Mouse (Mus musculus): ENCODE results near the gene Olfr1042. TPM values are rescaled to one million over a fixed set of nuclear protein-coding genes. Genes with fewer than 3 reads are reported as not detected.
"Not testable (repeated sequence)": the region's sequence is repeated elsewhere in the genome, so short reads cannot be mapped to it uniquely, and the experiment has no call there.

Gene Olfr1042
- total RNA-seq (2021): not detected
- long read RNA-seq, experiment 1: 0 reads
- long read RNA-seq, experiment 2: 0 reads

- DNase-seq: no peak
These were observed at the start of gene Olfr1042 for GRCm38 (mm10) chr2:86161738-86162137. Gene Olfr1042 (minus strand): TSS chr2:86161838.

- no peak for DNase-seq
These were observed 41.3 kb upstream of the Olfr1042 start, which contains the start of gene Olfr1045 for GRCm38 (mm10) chr2:86202909-86203308. Gene Olfr1045 (minus strand): TSS chr2:86203009.

- DNase-seq: no peak
These were observed 34.2 kb upstream of the Olfr1042 start for GRCm38 (mm10) chr2:86195863-86196262.

DNA sequence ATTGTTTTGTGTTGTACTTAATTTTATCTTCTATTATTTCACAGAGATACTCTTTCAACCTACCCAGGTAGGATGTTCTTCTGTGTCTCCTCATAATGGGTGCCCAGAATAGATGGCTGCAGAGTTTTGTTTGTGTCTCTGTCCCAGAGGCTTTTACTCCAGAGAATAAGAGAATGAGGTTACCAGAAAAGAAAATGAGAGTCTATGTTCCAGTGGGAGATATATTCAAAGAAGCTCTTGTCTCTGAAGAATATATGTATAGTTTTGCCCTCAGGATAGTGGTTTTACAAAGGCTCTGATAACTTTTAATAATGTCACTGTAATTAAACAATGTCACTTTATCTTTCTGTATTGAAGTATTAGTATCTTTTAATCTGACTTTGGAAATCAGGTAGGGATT lies 23.9 kb upstream of the Olfr1042 start, which contains the start of gene Olfr52:
TSS of gene Olfr52 (minus strand) at position 101 of the 400 bp plus-strand sequence.
- DNase-seq: no peak

- no peak for DNase-seq
These were observed 18.3 kb upstream of the Olfr1042 start for GRCm38 (mm10) chr2:86179950-86180349.

DNA sequence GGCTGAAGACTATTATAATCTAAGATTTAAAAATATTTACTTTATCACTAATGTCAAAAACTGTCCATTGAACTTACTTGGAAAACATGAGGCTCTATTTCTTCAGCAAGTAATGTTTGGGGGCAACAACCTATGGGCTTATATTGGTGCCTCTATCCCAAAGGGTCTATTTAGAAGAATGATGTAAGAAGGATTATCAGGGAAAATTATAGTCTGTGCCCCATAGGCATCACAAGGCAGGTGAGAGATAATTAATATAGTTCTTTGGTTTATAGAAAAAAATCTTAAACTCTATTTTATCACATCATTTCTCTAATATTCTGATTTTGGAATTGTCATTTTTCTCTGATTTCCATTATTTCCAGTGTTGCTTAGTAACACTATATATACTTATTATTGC lies 16.1 kb upstream of the Olfr1042 start, which contains the start of gene Olfr1044:
TSS of gene Olfr1044 (minus strand) at position 101 of the 400 bp plus-strand sequence.
- DNase-seq: no peak

GRCm38 (mm10) chr2:86175422-86175821 lies 13.8 kb upstream of the Olfr1042 start:
- not testable (repeated sequence) for DNase-seq

DNA sequence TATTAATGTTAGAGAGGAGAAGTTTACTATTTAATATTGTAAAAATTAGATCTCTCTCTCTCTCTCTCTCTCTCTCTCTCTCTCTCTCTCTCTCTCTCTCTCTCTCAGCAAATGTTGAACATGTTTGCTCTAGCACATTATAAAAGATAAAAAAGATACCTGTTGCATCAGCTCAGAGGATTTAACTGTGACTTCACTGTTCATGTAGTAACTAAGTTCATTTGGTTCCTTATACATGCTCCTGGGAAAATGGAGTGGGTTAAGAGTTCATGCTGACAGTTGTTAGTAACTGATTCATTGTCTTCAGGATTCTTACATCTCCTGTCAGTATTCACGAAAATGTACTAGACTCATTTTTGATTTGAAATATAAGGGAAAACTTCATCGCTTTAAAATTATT lies 5.8 kb upstream of the Olfr1042 start, which contains the start of gene Olfr1043:
TSS of gene Olfr1043 (minus strand) at position 101 of the 400 bp plus-strand sequence.
- no peak for DNase-seq

- DNase-seq: no peak
These were observed 15.0 kb downstream of the Olfr1042 start, which contains the start of gene Olfr1040 for GRCm38 (mm10) chr2:86146632-86147031. Gene Olfr1040 (minus strand): TSS chr2:86146732.

DNA sequence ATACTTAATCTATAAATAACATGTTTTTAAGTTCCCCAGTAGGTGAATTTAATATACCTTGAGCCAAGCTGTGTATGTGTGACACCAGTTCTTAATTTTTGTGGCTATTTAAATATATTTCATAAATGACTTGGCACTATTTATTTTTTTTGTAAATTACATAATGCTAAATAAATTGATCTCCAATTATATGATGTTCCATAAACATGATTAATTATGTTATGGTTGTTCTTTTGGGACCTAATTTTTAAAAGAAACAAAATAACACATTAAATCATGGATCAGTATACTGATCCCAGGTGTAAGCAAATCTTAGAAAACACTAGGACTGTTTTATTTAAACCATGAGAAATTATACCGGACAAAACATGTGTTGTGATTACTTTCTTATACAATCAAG lies 25.8 kb downstream of the Olfr1042 start, which contains the start of gene Olfr1039:
TSS of gene Olfr1039 (minus strand) at position 101 of the 400 bp plus-strand sequence.
- no peak for DNase-seq

Other genes with a start within 250 kb of the Olfr1042 start
- not detected for gene Olfr1025-ps1, start 246.6 kb downstream of the Olfr1042 start, total RNA-seq (2021)
- gene Olfr1026, start 240.3 kb downstream of the Olfr1042 start, total RNA-seq (2021): not detected
- not detected for gene Olfr1028, start 211.4 kb downstream of the Olfr1042 start, total RNA-seq (2021)
- gene Olfr1029, start 187.9 kb downstream of the Olfr1042 start, total RNA-seq (2021): not detected
- not detected for gene Olfr1030, start 182.6 kb downstream of the Olfr1042 start, total RNA-seq (2021)
- not detected for gene Olfr1031, start 171.5 kb downstream of the Olfr1042 start, total RNA-seq (2021)
- gene Olfr1032, start 156.3 kb downstream of the Olfr1042 start, total RNA-seq (2021): not detected
- under 1 TPM in 1 of 2 experiments, not detected in 1; 0.08 TPM for gene Olfr1033, start 141.2 kb downstream of the Olfr1042 start, total RNA-seq (2021)
- not detected for gene Olfr1034, start 116.0 kb downstream of the Olfr1042 start, total RNA-seq (2021)
- not detected for gene Olfr1036, start 87.8 kb downstream of the Olfr1042 start, total RNA-seq (2021)
- not detected for gene Olfr1037, start 74.5 kb downstream of the Olfr1042 start, total RNA-seq (2021)
- not detected for gene Olfr1039, start 25.9 kb downstream of the Olfr1042 start, total RNA-seq (2021)
- not detected for gene Olfr1040, start 15.1 kb downstream of the Olfr1042 start, total RNA-seq (2021)
- not detected for gene Olfr1043, start 5.7 kb upstream of the Olfr1042 start, total RNA-seq (2021)
- gene Olfr1044, start 16.0 kb upstream of the Olfr1042 start, total RNA-seq (2021): not detected
- not detected for gene Olfr52, start 23.8 kb upstream of the Olfr1042 start, total RNA-seq (2021)
- gene Olfr1045, start 41.2 kb upstream of the Olfr1042 start, total RNA-seq (2021): not detected
- not detected for gene Olfr1046, start 57.5 kb upstream of the Olfr1042 start, total RNA-seq (2021)
- not detected for gene Olfr1047, start 69.6 kb upstream of the Olfr1042 start, total RNA-seq (2021)
- gene Olfr1048, start 78.5 kb upstream of the Olfr1042 start, total RNA-seq (2021): not detected
- gene Olfr1049, start 96.5 kb upstream of the Olfr1042 start, total RNA-seq (2021): not detected
- not detected for gene Olfr1051, start 117.2 kb upstream of the Olfr1042 start, total RNA-seq (2021)
- not detected for gene Olfr1052, start 130.6 kb upstream of the Olfr1042 start, total RNA-seq (2021)
- not detected for gene Olfr1053, start 153.4 kb upstream of the Olfr1042 start, total RNA-seq (2021)
- not detected for gene Olfr1054, start 173.6 kb upstream of the Olfr1042 start, total RNA-seq (2021)
- gene Olfr1055, start 188.4 kb upstream of the Olfr1042 start, total RNA-seq (2021): not detected
- gene Olfr1056, start 200.6 kb upstream of the Olfr1042 start, total RNA-seq (2021): not detected
- gene Olfr1057, start 216.6 kb upstream of the Olfr1042 start, total RNA-seq (2021): not detected
- not detected for gene Olfr1058, start 226.7 kb upstream of the Olfr1042 start, total RNA-seq (2021)